Mouse (Mus musculus) cerebellum, adult 8-10 months (tissue): ENCODE measurements around the gene Cd151.

Experiments used
- DNase-seq: peaks from one replicate; pipeline ENCODE4 v3.0.0; 2022

Cd151 gene

GRCm38 (mm10) chr7:141502556-141502905 lies 35.3 kb downstream of the Cd151 start:
- DNase-seq: peak; percentile 70

DNA sequence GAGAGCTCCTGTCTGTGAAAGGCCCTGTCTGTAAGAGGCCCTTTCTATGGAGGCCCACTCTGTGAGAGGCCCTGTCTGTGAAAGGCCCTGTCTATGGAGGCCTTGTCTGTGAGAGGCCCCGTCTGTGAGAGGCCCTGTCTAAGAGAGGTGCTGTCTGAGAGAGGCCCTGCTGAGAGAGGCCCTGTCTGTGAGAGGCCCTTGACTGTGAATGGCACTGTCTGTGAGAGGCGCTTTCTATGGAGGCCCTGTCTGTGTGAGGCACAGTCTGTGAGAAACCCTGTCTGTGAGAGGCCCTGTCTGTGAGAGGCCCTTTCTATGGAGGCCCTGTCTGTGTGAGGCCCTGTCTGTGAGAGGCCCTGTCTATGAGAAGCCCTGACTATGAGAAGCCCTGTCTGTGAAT lies 39.1 kb downstream of the Cd151 start:
- no peak for DNase-seq

GRCm38 (mm10) chr7:141508160-141508559 lies 41.0 kb downstream of the Cd151 start:
- no peak for DNase-seq

DNA sequence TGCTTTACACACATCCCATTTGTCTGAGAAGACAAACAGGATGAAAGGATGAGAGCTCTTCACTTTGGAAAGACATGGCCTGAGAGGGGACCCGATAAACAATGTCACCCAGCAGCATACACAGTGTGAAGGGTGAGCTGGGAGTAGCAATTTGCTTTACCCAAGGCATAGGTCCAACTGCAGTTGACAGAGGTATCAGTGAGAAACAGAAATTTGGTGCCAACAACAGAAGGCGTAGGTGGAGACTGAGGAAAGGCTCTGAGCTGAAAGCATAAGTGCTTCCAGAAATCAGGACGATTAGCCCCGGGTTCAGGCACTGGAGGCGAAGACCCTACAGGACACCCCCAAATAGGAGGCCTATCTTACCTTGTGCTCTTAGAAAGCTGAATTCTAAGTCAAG lies 43.0 kb downstream of the Cd151 start:
- DNase-seq: no peak

- peak; percentile 66 for DNase-seq
These were observed 43.5 kb downstream of the Cd151 start for GRCm38 (mm10) chr7:141510681-141511191.

- no peak for DNase-seq
These were observed 50.4 kb downstream of the Cd151 start for GRCm38 (mm10) chr7:141517638-141518037.

DNA sequence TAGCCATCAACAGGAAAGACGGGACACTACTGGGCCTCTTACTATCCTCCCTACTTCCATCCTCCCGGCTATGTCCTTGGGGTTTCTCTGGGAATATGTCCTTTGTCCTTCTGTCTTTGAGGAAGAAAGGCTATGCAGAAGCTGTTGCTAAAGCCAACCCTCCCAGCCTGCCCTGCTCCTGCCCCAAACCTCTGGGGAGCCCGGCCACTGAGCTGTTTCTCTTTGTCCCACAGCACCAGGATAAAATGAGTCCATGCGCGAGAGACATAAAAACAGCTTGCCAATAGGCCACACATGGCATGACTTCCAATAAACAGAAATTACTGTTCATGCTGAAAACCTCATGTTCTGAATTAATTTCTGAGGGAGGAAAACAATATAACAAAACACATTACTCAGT lies 51.1 kb downstream of the Cd151 start:
- no peak for DNase-seq

GRCm38 (mm10) chr7:141518926-141519325 lies 51.7 kb downstream of the Cd151 start:
- no peak for DNase-seq

- DNase-seq: no peak
These were observed 52.6 kb downstream of the Cd151 start for GRCm38 (mm10) chr7:141519795-141520194.
